Mouse (Mus musculus): ENCODE measurements around the gene Adamts9. TPM values are rescaled to one million over a fixed set of nuclear protein-coding genes. Genes with fewer than 3 reads are reported as not detected.
A peak's percentile ranks its signal among the peaks of the same experiment; 100 is the strongest.

Adamts9 gene
- total RNA-seq, 1 experiment = 21.2 TPM

DNA sequence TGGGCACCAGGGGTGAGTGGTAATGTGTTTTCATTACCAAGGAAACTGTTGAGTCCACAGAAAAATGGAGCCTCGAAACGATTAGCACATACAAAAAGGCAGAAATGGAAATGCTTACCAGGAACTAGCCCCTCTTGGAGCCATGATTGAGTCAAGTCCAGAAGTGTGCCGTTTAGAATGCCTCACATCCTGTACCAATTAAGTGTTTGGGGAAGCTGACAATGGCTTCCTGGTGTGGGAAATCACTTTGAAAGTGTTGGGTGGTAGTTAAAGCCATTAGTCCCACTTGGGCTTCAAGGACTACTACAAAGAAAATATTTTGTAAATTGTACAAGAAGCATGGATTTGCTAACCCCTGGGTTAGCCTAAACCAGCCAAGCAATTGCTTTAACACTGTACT lies 180.9 kb downstream of the Adamts9 start:
- no peak for TF ChIP-seq HCFC1 (IDR thresholded peaks at IDR 0.05; ENCODE audit: borderline replicate concordance, insufficient read depth, low read length)
- no peak for TF ChIP-seq ZC3H11A (IDR thresholded peaks at IDR 0.05; ENCODE audit: borderline replicate concordance, low read depth, low read length)
- no peak for TF ChIP-seq CHD2 (IDR thresholded peaks at IDR 0.05; ENCODE audit: low read depth, low read length)
- no peak for TF ChIP-seq MAFK (IDR thresholded peaks at IDR 0.05; ENCODE audit: insufficient read depth, low read depth, low read length)
- DNase-seq (ENCODE audit: low read depth, low spot score) = no peak
- H3K9me3 ChIP-seq (ENCODE audit: control insufficient read depth, insufficient read depth, low read depth, low read length) = no peaks in the 10 kb centered on the region

DNA sequence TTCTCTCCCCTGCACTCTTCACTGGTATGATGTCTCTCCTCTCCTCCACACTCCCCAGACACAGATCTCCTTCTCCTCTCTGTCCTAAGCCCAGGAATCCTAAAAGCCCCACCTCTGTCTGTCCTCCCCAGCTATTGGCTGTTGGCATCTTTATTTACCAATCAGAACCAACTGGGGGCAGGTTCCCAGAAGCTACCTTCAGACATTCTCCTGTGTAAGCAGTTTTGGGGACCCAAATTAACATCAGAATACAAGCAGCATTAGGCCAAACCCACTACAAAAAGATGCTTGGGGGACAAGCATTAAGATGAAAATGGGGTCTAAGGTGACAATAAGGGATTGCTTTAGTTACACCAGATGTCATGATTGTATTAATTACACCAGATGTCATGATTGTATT lies 183.7 kb downstream of the Adamts9 start:
- DNase-seq (ENCODE audit: low read depth, low spot score) = no peak
- in situ Hi-C loops (cut with MboI; ENCODE audit: low sequenced_read_pairs in 2 of 2, unreplicated experiment in 2 of 2) = no loop called here
- H3K4me3 ChIP-seq (ENCODE audit: insufficient read depth in 1 of 2, low read depth in 1 of 2, low read length in 2 of 2, poor library complexity in 1 of 2, severe bottlenecking in 1 of 2) = no peak overlapping the region
- no peak overlapping the region for H3K27ac ChIP-seq (ENCODE audit: insufficient read depth, low read depth, low read length, poor library complexity, severe bottlenecking)
- no peak overlapping the region for H3K9ac ChIP-seq (ENCODE audit: insufficient read depth, low read depth, low read length, poor library complexity, severe bottlenecking)
- TF ChIP-seq MAFK (IDR thresholded peaks at IDR 0.05; ENCODE audit: insufficient read depth, low read depth, low read length) (peak; percentile 78), CHD2 (IDR thresholded peaks at IDR 0.05; ENCODE audit: low read depth, low read length) (no peak)
- H3K36me3 ChIP-seq (ENCODE audit: control insufficient read depth, insufficient read depth, low read length, poor library complexity, severe bottlenecking) = no peaks in the 10 kb centered on the region
- H3K9me3 ChIP-seq (ENCODE audit: control insufficient read depth, insufficient read depth, low read depth, low read length) = no peaks in the 10 kb centered on the region
- peaks cover 0 to 7% of the 10 kb centered on the region in 2 experiments; a peak in 1 of 4 replicates for H3K4me1 ChIP-seq (ENCODE audit: control insufficient read depth in 2 of 2, insufficient read depth in 2 of 2, low read length in 2 of 2, poor library complexity in 1 of 2)

More for the DNA sequence above, 180.9 kb downstream of the Adamts9 start:
- H3K9ac ChIP-seq (ENCODE audit: insufficient read depth, low read depth, low read length, poor library complexity, severe bottlenecking) = no peak overlapping the region
- no peak overlapping the region for H3K4me3 ChIP-seq (ENCODE audit: insufficient read depth in 1 of 2, low read depth in 1 of 2, low read length in 2 of 2, poor library complexity in 1 of 2, severe bottlenecking in 1 of 2)
- in situ Hi-C loops (cut with MboI; ENCODE audit: low sequenced_read_pairs in 2 of 2, unreplicated experiment in 2 of 2) = no loop called here
- no peaks in the 10 kb centered on the region for H3K36me3 ChIP-seq (ENCODE audit: control insufficient read depth, insufficient read depth, low read length, poor library complexity, severe bottlenecking)
- peaks cover 0 to 10% of the 10 kb centered on the region in 2 experiments; a peak in 1 of 4 replicates for H3K4me1 ChIP-seq (ENCODE audit: control insufficient read depth in 2 of 2, insufficient read depth in 2 of 2, low read length in 2 of 2, poor library complexity in 1 of 2)
- H3K27ac ChIP-seq (ENCODE audit: insufficient read depth, low read depth, low read length, poor library complexity, severe bottlenecking) = no peak overlapping the region

DNA sequence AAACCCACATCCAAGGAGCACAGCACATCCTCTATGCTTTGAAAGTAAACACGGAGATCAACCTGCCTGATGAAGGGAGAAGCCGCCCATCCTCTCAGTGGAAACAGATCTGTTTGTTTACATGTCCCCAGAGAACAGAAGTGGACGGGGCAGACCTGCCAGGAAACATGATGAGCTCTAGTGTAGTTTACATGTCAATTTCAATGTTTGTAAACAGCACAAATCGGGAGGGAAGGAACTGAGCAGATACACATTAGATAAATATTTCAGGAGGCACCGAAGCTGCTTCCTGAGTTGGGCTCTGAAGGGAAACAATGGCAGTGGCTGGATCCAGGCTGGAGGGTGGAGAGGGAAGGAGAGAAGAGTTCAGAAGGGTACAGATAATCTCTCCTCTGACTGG lies 187.5 kb downstream of the Adamts9 start:
- in situ Hi-C loops (cut with MboI; ENCODE audit: low sequenced_read_pairs in 2 of 2, unreplicated experiment in 2 of 2) = no loop called here
- H3K4me1 ChIP-seq (ENCODE audit: control insufficient read depth in 2 of 2, insufficient read depth in 2 of 2, low read length in 2 of 2, poor library complexity in 1 of 2) = 0 out of 4 replicates have a peak, but pooled peaks cover 0 to 3% of the 10 kb centered on the region in 2 experiments

DNA sequence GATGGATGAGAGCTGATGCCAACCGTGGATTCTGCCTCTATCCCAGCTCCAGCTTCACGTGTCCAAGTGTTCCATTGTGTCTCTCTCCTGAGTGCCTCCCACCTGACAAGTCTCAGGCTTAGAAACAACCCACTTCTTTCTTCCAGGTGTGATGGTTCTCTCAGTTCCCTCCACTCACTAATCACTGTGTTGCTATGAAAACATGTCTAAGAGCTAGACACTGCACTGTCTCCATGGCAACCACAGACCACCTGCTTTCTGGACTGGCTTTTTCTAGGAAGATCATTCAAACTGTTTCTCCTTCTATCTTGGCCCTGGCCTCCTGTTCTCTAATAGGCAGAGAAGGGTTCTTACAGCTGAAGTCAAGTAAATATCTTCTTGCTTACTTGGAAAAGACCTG lies 190.6 kb downstream of the Adamts9 start:
- in situ Hi-C loops (cut with MboI; ENCODE audit: low sequenced_read_pairs in 2 of 2, unreplicated experiment in 2 of 2) = no loop called here
- no peaks in the 10 kb centered on the region for H3K4me1 ChIP-seq (ENCODE audit: control insufficient read depth in 2 of 2, insufficient read depth in 2 of 2, low read length in 2 of 2, poor library complexity in 1 of 2)

More for the DNA sequence above, 187.5 kb downstream of the Adamts9 start:
- no peak overlapping the region for H3K9ac ChIP-seq (ENCODE audit: insufficient read depth, low read depth, low read length, poor library complexity, severe bottlenecking)
- no peak overlapping the region for H3K4me3 ChIP-seq (ENCODE audit: insufficient read depth in 1 of 2, low read depth in 1 of 2, low read length in 2 of 2, poor library complexity in 1 of 2, severe bottlenecking in 1 of 2)
- TF ChIP-seq MAFK (IDR thresholded peaks at IDR 0.05; ENCODE audit: insufficient read depth, low read depth, low read length) = no peak
- TF ChIP-seq ZC3H11A (IDR thresholded peaks at IDR 0.05; ENCODE audit: borderline replicate concordance, low read depth, low read length) = no peak
- no peak for TF ChIP-seq HCFC1 (IDR thresholded peaks at IDR 0.05; ENCODE audit: borderline replicate concordance, insufficient read depth, low read length)
- no peak for TF ChIP-seq CHD2 (IDR thresholded peaks at IDR 0.05; ENCODE audit: low read depth, low read length)
- no peak for TF ChIP-seq ZNF384 (IDR thresholded peaks at IDR 0.05; ENCODE audit: low read depth, low read length)
- H3K27ac ChIP-seq (ENCODE audit: insufficient read depth, low read depth, low read length, poor library complexity, severe bottlenecking) = no peak overlapping the region
- H3K36me3 ChIP-seq (ENCODE audit: control insufficient read depth, insufficient read depth, low read length, poor library complexity, severe bottlenecking) = no peaks in the 10 kb centered on the region
- no peak for DNase-seq (ENCODE audit: low read depth, low spot score)
- H3K9me3 ChIP-seq (ENCODE audit: control insufficient read depth, insufficient read depth, low read depth, low read length) = no peaks in the 10 kb centered on the region

DNA sequence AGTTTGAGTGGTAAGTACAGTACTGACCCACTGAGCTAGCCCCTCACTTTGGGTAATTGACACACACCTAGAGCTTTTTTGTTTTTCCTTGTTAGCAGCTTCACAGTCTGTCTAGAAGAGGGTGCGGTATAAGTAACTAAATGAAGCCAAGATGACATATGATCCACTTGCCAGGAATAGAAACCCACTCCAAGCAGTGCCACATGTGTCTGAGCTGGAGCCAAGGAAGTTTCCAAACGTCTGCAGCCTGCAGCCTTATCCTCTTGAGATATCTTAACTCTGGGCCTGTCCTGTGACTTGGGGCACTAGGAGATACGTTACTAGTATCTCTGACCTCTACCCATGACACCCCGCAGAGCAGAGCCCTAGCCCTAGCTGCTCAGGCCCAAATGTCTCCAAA lies 193.9 kb downstream of the Adamts9 start:
- DNase-seq (ENCODE audit: low read depth, low spot score) = no peak
- no peaks in the 10 kb centered on the region for H3K9me3 ChIP-seq (ENCODE audit: control insufficient read depth, insufficient read depth, low read depth, low read length)
- no peak overlapping the region for H3K4me3 ChIP-seq (ENCODE audit: insufficient read depth in 1 of 2, low read depth in 1 of 2, low read length in 2 of 2, poor library complexity in 1 of 2, severe bottlenecking in 1 of 2)
- no peaks in the 10 kb centered on the region for H3K4me1 ChIP-seq (ENCODE audit: control insufficient read depth in 2 of 2, insufficient read depth in 2 of 2, low read length in 2 of 2, poor library complexity in 1 of 2)
- no peak for TF ChIP-seq MAFK (IDR thresholded peaks at IDR 0.05; ENCODE audit: insufficient read depth, low read depth, low read length)
- no peak overlapping the region for H3K27ac ChIP-seq (ENCODE audit: insufficient read depth, low read depth, low read length, poor library complexity, severe bottlenecking)
- in situ Hi-C loops (cut with MboI; ENCODE audit: low sequenced_read_pairs in 2 of 2, unreplicated experiment in 2 of 2) = loop anchor here in 1 of 2 experiments (10.0 kb wide), 1 partner anchor 465 kb away; no protein-coding TSS in a partner anchor
- no peak overlapping the region for H3K9ac ChIP-seq (ENCODE audit: insufficient read depth, low read depth, low read length, poor library complexity, severe bottlenecking)
- no peaks in the 10 kb centered on the region for H3K36me3 ChIP-seq (ENCODE audit: control insufficient read depth, insufficient read depth, low read length, poor library complexity, severe bottlenecking)

More for the DNA sequence above, 190.6 kb downstream of the Adamts9 start:
- TF ChIP-seq CHD2 (IDR thresholded peaks at IDR 0.05; ENCODE audit: low read depth, low read length) = no peak
- no peak for TF ChIP-seq ZNF384 (IDR thresholded peaks at IDR 0.05; ENCODE audit: low read depth, low read length)
- TF ChIP-seq ZC3H11A (IDR thresholded peaks at IDR 0.05; ENCODE audit: borderline replicate concordance, low read depth, low read length) = no peak
- no peak for TF ChIP-seq MAFK (IDR thresholded peaks at IDR 0.05; ENCODE audit: insufficient read depth, low read depth, low read length)
- no peak for TF ChIP-seq HCFC1 (IDR thresholded peaks at IDR 0.05; ENCODE audit: borderline replicate concordance, insufficient read depth, low read length)
- Histone ChIP-seq H3K36me3 (ENCODE audit: control insufficient read depth, insufficient read depth, low read length, poor library complexity, severe bottlenecking) (no peaks in the 10 kb centered on the region), H3K9ac (ENCODE audit: insufficient read depth, low read depth, low read length, poor library complexity, severe bottlenecking) (no peak overlapping the region), H3K4me3 (ENCODE audit: insufficient read depth in 1 of 2, low read depth in 1 of 2, low read length in 2 of 2, poor library complexity in 1 of 2, severe bottlenecking in 1 of 2) (no peak overlapping the region), H3K27ac (ENCODE audit: insufficient read depth, low read depth, low read length, poor library complexity, severe bottlenecking) (no peak overlapping the region), H3K9me3 (ENCODE audit: control insufficient read depth, insufficient read depth, low read depth, low read length) (no peaks in the 10 kb centered on the region)
- no peak for DNase-seq (ENCODE audit: low read depth, low spot score)

Data from ES-E14 (cell line).